Mouse (Mus musculus): ENCODE results near the gene Smim9. TPM values are rescaled to one million over a fixed set of nuclear protein-coding genes. Genes with fewer than 3 reads are reported as not detected.

Smim9 gene
- total and polyA plus RNA-seq, 2 experiments: not detected

- TF ChIP-seq POLR2A (IDR thresholded peaks at IDR 0.05; ENCODE audit: extremely low read depth, insufficient read depth, low read length) (no peak), CTCF (IDR thresholded peaks at IDR 0.05; ENCODE audit: low read depth, low read length) (no peak)
- peak; percentile 86 for DNase-seq (ENCODE audit: extremely low read depth, low read depth, low spot score)
These were observed 35.1 kb downstream of the Smim9 start for GRCm38 (mm10) chrX:75128333-75128980.

GRCm38 (mm10) chrX:75126893-75127292 lies 36.7 kb downstream of the Smim9 start:
- Histone ChIP-seq H3K36me3 (ENCODE audit: control insufficient read depth, insufficient read depth, low read length) (peaks cover 11% of the 10 kb centered on the region; the same call in 1 of the 2 replicates), H3K79me2 (ENCODE audit: control insufficient read depth, insufficient read depth, low read length) (no peaks in the 10 kb centered on the region), H3K27ac (replicated peaks; ENCODE audit: insufficient read depth, low read depth, low read length) (no peak overlapping the region), H3K9ac (ENCODE audit: low read depth, low read length) (no peak overlapping the region), H3K4me3 (ENCODE audit: insufficient read depth, low read depth, low read length) (no peak overlapping the region), H3K27me3 (ENCODE audit: control insufficient read depth, insufficient read depth, low read length) (no peaks in the 10 kb centered on the region), H3K4me1 (ENCODE audit: control insufficient read depth, insufficient read depth, low read length) (peaks cover 7% of the 10 kb centered on the region; the same call in 1 of the 2 replicates)
- no peak for DNase-seq (ENCODE audit: extremely low read depth, low read depth, low spot score)
- no peak for TF ChIP-seq CTCF (IDR thresholded peaks at IDR 0.05; ENCODE audit: low read depth, low read length)
- no peak for TF ChIP-seq POLR2A (IDR thresholded peaks at IDR 0.05; ENCODE audit: extremely low read depth, insufficient read depth, low read length)

More at GRCm38 (mm10) chrX:75128333-75128980, 35.1 kb downstream of the Smim9 start:
- peaks cover 7% of the 10 kb centered on the region; the same call in 1 of the 2 replicates for H3K4me1 ChIP-seq (ENCODE audit: control insufficient read depth, insufficient read depth, low read length)
- no peak overlapping the region for H3K9ac ChIP-seq (ENCODE audit: low read depth, low read length)
- peak overlapping the region; percentile 78; the same call in 1 of the 2 replicates for H3K27ac ChIP-seq (replicated peaks; ENCODE audit: insufficient read depth, low read depth, low read length)
- no peaks in the 10 kb centered on the region for H3K79me2 ChIP-seq (ENCODE audit: control insufficient read depth, insufficient read depth, low read length)
- peaks cover 6% of the 10 kb centered on the region; the same call in 1 of the 2 replicates for H3K36me3 ChIP-seq (ENCODE audit: control insufficient read depth, insufficient read depth, low read length)
- H3K27me3 ChIP-seq (ENCODE audit: control insufficient read depth, insufficient read depth, low read length): no peaks in the 10 kb centered on the region
- no peak overlapping the region for H3K4me3 ChIP-seq (ENCODE audit: insufficient read depth, low read depth, low read length)

GRCm38 (mm10) chrX:75125606-75126005 lies 38.0 kb downstream of the Smim9 start:
- Histone ChIP-seq H3K4me3 (ENCODE audit: insufficient read depth, low read depth, low read length) (no peak overlapping the region), H3K9ac (ENCODE audit: low read depth, low read length) (no peak overlapping the region), H3K36me3 (ENCODE audit: control insufficient read depth, insufficient read depth, low read length) (peaks cover 11% of the 10 kb centered on the region; the same call in 1 of the 2 replicates), H3K27ac (replicated peaks; ENCODE audit: insufficient read depth, low read depth, low read length) (no peak overlapping the region), H3K27me3 (ENCODE audit: control insufficient read depth, insufficient read depth, low read length) (no peaks in the 10 kb centered on the region), H3K4me1 (ENCODE audit: control insufficient read depth, insufficient read depth, low read length) (peaks cover 7% of the 10 kb centered on the region; the same call in 1 of the 2 replicates), H3K79me2 (ENCODE audit: control insufficient read depth, insufficient read depth, low read length) (no peaks in the 10 kb centered on the region)
- no peak for TF ChIP-seq POLR2A (IDR thresholded peaks at IDR 0.05; ENCODE audit: extremely low read depth, insufficient read depth, low read length)
- TF ChIP-seq CTCF (IDR thresholded peaks at IDR 0.05; ENCODE audit: low read depth, low read length): no peak
- DNase-seq (ENCODE audit: extremely low read depth, low read depth, low spot score): no peak
- WGBS: 38% methylated on average over 3 of the region's 3 CpGs

- Histone ChIP-seq H3K4me3 (ENCODE audit: insufficient read depth, low read depth, low read length) (no peak overlapping the region), H3K27ac (replicated peaks; ENCODE audit: insufficient read depth, low read depth, low read length) (no peak overlapping the region), H3K79me2 (ENCODE audit: control insufficient read depth, insufficient read depth, low read length) (no peaks in the 10 kb centered on the region), H3K36me3 (ENCODE audit: control insufficient read depth, insufficient read depth, low read length) (peaks cover 18% of the 10 kb centered on the region; the same call in 1 of the 2 replicates), H3K9ac (ENCODE audit: low read depth, low read length) (no peak overlapping the region), H3K4me1 (ENCODE audit: control insufficient read depth, insufficient read depth, low read length) (no peaks in the 10 kb centered on the region), H3K27me3 (ENCODE audit: control insufficient read depth, insufficient read depth, low read length) (no peaks in the 10 kb centered on the region)
- TF ChIP-seq CTCF (IDR thresholded peaks at IDR 0.05; ENCODE audit: low read depth, low read length): no peak
- no peak for TF ChIP-seq POLR2A (IDR thresholded peaks at IDR 0.05; ENCODE audit: extremely low read depth, insufficient read depth, low read length)
- DNase-seq (ENCODE audit: extremely low read depth, low read depth, low spot score): no peak
These were observed 48.0 kb downstream of the Smim9 start for GRCm38 (mm10) chrX:75115550-75115949.

DNA sequence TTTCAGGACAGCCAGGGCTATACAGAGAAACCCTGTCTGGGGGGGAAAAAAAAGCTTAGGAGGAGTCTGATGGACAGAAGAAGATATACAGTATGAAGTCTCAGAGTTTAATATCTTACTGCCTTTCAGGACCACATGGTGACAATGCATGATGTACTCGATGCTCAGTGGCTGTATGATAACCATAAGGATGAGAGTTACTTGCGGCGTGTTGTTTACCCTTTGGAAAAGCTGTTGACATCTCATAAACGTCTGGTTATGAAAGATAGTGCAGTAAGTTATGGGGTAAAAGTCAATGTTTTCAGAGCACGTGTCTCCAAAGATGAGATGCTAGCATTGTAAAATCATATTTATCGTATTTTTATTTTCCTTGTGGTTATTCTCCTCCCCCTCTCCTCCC lies 61.3 kb downstream of the Smim9 start:
- peaks cover 29% of the 10 kb centered on the region for H3K36me3 ChIP-seq (ENCODE audit: control insufficient read depth, insufficient read depth, low read length)
- H3K4me1 ChIP-seq (ENCODE audit: control insufficient read depth, insufficient read depth, low read length): no peaks in the 10 kb centered on the region
- no peak overlapping the region for H3K9ac ChIP-seq (ENCODE audit: low read depth, low read length)
- TF ChIP-seq POLR2A (IDR thresholded peaks at IDR 0.05; ENCODE audit: extremely low read depth, insufficient read depth, low read length) (no peak), CTCF (IDR thresholded peaks at IDR 0.05; ENCODE audit: low read depth, low read length) (no peak)
- H3K27me3 ChIP-seq (ENCODE audit: control insufficient read depth, insufficient read depth, low read length): no peaks in the 10 kb centered on the region
- no peak for DNase-seq (ENCODE audit: extremely low read depth, low read depth, low spot score)
- H3K79me2 ChIP-seq (ENCODE audit: control insufficient read depth, insufficient read depth, low read length): no peaks in the 10 kb centered on the region
- no peak overlapping the region for H3K27ac ChIP-seq (replicated peaks; ENCODE audit: insufficient read depth, low read depth, low read length)
- 88% methylated on average over 6 of the region's 6 CpGs for WGBS
- no peak overlapping the region for H3K4me3 ChIP-seq (ENCODE audit: insufficient read depth, low read depth, low read length)

GRCm38 (mm10) chrX:75098799-75099198 lies 64.8 kb downstream of the Smim9 start:
- no peaks in the 10 kb centered on the region; the same call in 1 of the 2 replicates for H3K4me1 ChIP-seq (ENCODE audit: control insufficient read depth, insufficient read depth, low read length)
- no peak overlapping the region for H3K27ac ChIP-seq (replicated peaks; ENCODE audit: insufficient read depth, low read depth, low read length)
- H3K4me3 ChIP-seq (ENCODE audit: insufficient read depth, low read depth, low read length): no peak overlapping the region
- TF ChIP-seq CTCF (IDR thresholded peaks at IDR 0.05; ENCODE audit: low read depth, low read length) (no peak), POLR2A (IDR thresholded peaks at IDR 0.05; ENCODE audit: extremely low read depth, insufficient read depth, low read length) (no peak)
- 91% methylated on average over 8 of the region's 8 CpGs for WGBS
- no peaks in the 10 kb centered on the region for H3K79me2 ChIP-seq (ENCODE audit: control insufficient read depth, insufficient read depth, low read length)
- peaks cover 15% of the 10 kb centered on the region for H3K36me3 ChIP-seq (ENCODE audit: control insufficient read depth, insufficient read depth, low read length)
- no peak overlapping the region for H3K9ac ChIP-seq (ENCODE audit: low read depth, low read length)
- DNase-seq (ENCODE audit: extremely low read depth, low read depth, low spot score): no peak
- no peaks in the 10 kb centered on the region for H3K27me3 ChIP-seq (ENCODE audit: control insufficient read depth, insufficient read depth, low read length)

All from liver, adult 2 months (tissue).